Mouse (Mus musculus) gastrocnemius, postnatal 14 days (tissue): Measurements from ENCODE around the gene Ryk. TPM values are rescaled to one million over a fixed set of nuclear protein-coding genes. Genes with fewer than 3 reads are reported as not detected.
A peak's percentile ranks its signal among the peaks of the same experiment; 100 is the strongest.

Source experiments
- DNase-seq: peaks from one replicate; pipeline ENCODE4 v3.0.0; 2021; ENCODE audit warnings: mixed read lengths
- intact Hi-C: fragments of 180-260 bp; cut with DNase I; formaldehyde crosslinking; loops from one replicate; pipeline ENCODE4 v1.15.1; 2025; ENCODE audit warnings: low total_unique reads
- long read RNA-seq, 2 experiments: library from polyadenylated mRNA; stranded (forward); transcript quantifications; one replicate each; pipeline ENCODE4 v2.0.0; 2021
- total RNA-seq, 2 experiments: library from RNA; stranded (reverse); gene quantifications; 2 replicates each; pipeline ENCODE4 v1.2.3; 2021

The Ryk gene
- 10 to 100 TPM; 43.8 to 46.8 TPM for total RNA-seq
- long read RNA-seq, experiment 1, transcript Ryk-201 (15 exons, 2,852 nt): minor isoform, 14 of 41 reads
- long read RNA-seq, experiment 1, transcript Ryk-203 (15 exons, 2,505 nt): major isoform, 22 of 41 reads
- long read RNA-seq, experiment 1, partial matches to known transcripts: 2 of 41 reads
- long read RNA-seq, experiment 1, other reads (novel, unspliced or antisense): 3 of 41 reads
- long read RNA-seq, experiment 2, transcript Ryk-201 (15 exons, 2,852 nt): minor isoform, 21 of 53 reads
- long read RNA-seq, experiment 2, transcript Ryk-203 (15 exons, 2,505 nt): major isoform, 27 of 53 reads
- long read RNA-seq, experiment 2, partial matches to known transcripts: 1 of 53 reads
- long read RNA-seq, experiment 2, other reads (novel, unspliced or antisense): 4 of 53 reads

GRCm38 (mm10) chr9:102834742-102835591 lies at the start of gene Ryk:
TSS of gene Ryk (plus strand) at chr9:102834917.
- DNase-seq: peak; percentile 76
- intact Hi-C loops: no loop called here

- intact Hi-C loops: loop anchor here (5.0 kb wide), 1 partner anchor 78 kb away; no protein-coding TSS in a partner anchor
- DNase-seq: no peak
Observed at GRCm38 (mm10) chr9:102789491-102789890, 45.2 kb upstream of the Ryk start.

DNA sequence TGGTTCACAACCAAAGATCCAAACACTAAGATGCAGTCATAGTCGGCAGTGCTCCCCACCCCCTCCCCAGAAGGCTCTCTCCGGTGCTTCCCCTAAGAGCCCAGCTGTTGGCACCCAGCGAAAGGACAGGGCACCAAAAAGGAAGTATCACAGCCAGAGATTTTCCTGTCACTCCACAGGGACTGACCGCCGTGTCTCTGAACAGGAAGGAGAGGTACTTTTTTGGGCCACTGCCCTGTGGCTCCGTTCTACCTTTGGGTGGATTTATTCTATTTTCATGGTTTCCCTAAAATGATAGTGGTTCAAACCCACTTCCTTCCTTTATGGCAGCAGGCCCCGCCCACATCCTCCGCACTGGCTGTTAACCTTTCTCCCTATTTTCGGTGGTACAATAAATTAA lies 42.9 kb upstream of the Ryk start:
- no peak for DNase-seq
- intact Hi-C loops: no loop called here

- intact Hi-C loops: no loop called here
- DNase-seq: no peak
Observed at GRCm38 (mm10) chr9:102792836-102793235, 41.9 kb upstream of the Ryk start.

DNA sequence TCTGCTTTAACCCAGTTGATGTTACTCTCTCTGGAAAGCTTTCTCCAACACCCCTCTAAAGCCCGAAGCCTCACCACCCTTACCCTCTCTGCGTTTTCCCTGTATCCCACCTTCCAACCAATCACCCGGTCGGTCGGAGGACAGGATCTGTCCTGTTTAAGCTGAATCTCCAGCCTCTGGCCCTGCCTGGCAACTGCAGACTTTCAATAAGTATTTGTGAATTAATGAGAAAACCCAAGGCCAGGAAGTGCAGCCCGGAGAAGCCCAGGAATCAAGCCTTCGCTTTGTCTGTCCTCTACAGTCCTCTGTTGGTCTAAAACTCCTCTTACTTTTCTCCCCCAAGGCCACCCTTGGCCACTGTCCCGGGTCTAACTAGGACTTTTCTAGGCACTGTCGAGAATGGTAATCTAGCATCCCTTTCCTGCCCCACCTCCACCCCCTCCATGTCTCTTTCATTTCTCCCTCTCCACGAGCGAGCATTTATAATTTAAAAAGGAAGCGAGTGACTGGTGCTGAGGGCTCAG lies 41.4 kb upstream of the Ryk start:
- no peak for DNase-seq
- intact Hi-C loops: no loop called here

DNA sequence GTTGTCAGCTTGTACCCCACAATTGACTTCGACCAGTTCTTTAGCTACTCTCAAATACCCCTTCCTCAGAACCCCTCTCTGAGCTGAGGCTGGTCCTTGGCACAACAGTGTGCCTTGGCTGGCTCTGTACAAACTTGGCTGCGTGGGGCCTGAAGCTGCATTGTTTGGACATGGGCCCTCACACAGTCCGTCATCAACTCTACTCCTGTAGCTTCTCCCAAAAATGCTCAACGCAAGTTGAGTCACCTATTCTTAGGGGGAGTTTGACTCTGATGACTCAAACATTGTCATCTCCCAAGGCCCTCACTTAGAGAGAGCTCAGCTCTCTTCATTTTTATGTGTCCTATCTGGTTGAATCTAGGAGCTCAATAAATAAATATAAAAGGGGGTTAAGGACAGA lies 36.3 kb upstream of the Ryk start:
- no peak for DNase-seq
- intact Hi-C loops: no loop called here

- no peak for DNase-seq
- intact Hi-C loops: no loop called here
Observed at GRCm38 (mm10) chr9:102806056-102806573, 28.6 kb upstream of the Ryk start.

- DNase-seq: no peak
- intact Hi-C loops: no loop called here
Observed at GRCm38 (mm10) chr9:102811192-102811591, 23.5 kb upstream of the Ryk start.

DNA sequence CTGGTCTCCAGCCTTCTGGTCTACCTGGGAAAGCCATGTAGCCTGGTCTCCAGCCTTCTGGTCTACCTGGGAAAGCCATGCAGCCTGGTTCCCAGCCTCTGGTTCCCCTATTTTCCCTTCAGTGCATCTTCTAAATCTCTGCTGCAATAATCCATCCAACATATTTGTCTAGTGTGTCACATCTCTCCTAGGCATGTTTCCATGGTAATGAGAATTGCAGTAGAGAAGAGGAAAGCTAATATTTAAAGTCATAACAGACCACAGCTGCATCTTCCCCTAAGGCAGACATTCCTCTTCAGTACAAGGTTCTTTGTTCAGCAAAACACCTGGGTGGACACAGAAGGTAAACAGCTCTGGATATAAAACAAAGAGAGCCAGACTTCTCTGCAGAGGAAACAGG lies 16.5 kb upstream of the Ryk start:
- DNase-seq: no peak
- intact Hi-C loops: no loop called here

- intact Hi-C loops: no loop called here
- no peak for DNase-seq
Observed at GRCm38 (mm10) chr9:102828604-102829003, 6.1 kb upstream of the Ryk start.

GRCm38 (mm10) chr9:102831541-102831940 lies 3.2 kb upstream of the Ryk start:
- intact Hi-C loops: no loop called here
- no peak for DNase-seq

DNA sequence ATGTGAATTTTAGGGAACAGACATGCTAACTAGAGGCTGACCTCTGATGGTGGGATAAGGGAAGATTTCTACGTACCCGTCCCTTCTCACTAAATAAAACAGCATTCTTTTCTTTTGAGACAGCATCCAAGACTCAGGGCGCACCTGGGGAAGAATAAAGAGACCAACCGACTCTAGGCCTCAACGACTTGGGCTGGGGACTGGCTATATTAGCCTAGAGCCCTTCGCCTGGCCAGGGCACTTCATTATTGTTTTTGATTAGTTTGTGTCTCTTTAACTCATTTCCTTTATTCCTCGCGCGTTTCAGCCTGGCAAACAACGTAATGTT lies 339 bp upstream of the Ryk start:
- DNase-seq: no peak
- intact Hi-C loops: no loop called here

GRCm38 (mm10) chr9:102836279-102836678 lies 1.6 kb downstream of the Ryk start:
- intact Hi-C loops: no loop called here
- DNase-seq: no peak

- intact Hi-C loops: no loop called here
- DNase-seq: peak; percentile 49
Observed at GRCm38 (mm10) chr9:102840792-102841778, 6.4 kb downstream of the Ryk start.

- DNase-seq: peak; percentile 31
Observed at GRCm38 (mm10) chr9:102841832-102842231, 7.1 kb downstream of the Ryk start.

GRCm38 (mm10) chr9:102842498-102842897 lies 7.8 kb downstream of the Ryk start:
- intact Hi-C loops: no loop called here
- no peak for DNase-seq

More at GRCm38 (mm10) chr9:102841832-102842231, 7.1 kb downstream of the Ryk start:
- intact Hi-C loops: no loop called here

DNA sequence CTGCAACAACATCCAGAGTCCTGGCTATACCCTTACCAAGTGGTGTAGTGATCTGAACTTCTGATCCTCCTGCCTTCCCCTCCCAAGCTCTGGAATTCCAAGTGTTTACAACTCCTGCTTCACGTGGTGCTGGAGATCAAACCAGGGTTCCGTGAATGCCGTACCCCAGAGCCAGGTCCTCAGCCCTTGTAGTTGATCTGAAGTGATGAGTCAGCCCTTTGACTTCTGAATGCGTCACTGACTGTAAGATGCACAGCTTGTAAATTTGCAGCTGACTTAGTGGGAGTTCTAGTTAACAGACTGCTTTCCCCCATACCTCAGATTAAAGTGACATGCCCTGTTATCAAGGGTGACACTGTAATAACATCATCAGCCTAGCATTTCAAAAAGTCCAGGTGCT lies 8.9 kb downstream of the Ryk start:
- intact Hi-C loops: no loop called here

DNA sequence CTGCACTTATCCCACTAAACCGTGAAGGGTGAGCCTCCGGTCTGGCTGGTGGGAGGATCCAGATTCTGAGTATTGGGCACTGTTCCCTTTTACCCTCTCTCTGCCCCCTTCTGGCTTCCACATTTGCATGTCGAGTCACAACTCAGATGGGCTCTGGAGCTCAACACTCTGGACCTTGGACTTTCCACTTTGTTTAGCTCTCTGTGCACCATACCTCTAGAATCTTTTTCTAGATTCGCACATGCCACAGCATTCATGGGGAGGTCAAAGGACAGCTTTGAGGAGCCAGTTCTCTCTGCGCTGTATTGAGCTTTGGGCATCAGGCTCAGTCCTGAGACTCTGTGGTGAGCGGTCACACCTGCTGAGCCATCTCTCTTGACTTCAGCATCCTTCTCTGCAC lies 11.1 kb downstream of the Ryk start:
- no peak for DNase-seq
- intact Hi-C loops: no loop called here

More for the DNA sequence above, 8.9 kb downstream of the Ryk start:
- DNase-seq: no peak

DNA sequence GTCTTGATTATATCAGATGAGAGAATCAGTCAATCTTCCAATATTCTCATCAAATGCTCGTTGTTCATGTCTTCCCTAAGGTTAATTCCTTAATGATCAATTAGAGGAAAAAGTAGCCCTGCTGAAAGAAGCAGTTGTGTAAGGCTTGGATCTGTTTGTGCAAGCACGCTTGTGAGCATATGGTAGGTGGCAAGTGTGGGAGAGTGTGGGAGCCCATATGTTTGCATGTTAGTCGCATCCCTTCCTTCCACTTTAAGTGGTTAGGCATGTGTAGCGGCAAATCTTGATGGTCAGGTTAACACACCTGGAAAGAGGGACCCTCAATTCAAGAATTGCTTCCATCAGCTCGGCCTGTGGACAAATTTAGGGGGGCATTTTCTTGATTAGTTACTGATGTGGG lies 11.6 kb downstream of the Ryk start:
- intact Hi-C loops: no loop called here
- DNase-seq: no peak
